Mouse (Mus musculus): Measurements from ENCODE around the gene Arap1.

DNA sequence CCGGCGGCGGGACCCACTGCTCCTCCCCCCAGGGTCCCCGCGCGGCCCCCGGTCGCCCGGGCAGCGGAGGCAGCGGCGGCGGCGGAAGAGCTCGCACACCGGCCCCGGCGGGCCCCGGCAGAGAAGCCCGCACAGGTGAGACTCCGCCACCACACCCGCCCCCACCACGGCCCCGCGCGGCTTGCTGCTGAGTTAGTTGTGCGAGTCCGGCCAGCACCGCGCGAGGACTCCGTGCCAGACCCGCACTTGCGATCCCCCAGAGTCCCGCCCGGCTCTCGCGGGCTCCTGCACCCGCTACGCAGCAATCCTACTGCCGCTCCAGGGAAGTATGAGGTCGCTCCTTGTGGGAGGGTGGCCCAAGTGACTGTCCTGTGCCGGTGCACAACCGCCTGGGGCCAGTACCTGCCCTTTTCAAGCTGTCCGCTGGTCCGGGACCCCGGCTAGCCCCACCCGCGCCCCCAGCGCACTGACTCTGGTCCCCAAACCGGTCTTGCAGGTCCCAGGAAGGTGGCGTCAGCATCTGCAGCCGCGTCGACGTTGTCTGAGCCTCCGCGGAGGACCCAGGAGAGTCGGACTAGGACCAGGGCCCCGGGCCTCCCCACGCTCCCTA lies 26.5 kb upstream of the Arap1 start:
- TF ChIP-seq POLR2A (IDR thresholded peaks at IDR 0.05; ENCODE audit: insufficient read length, low read depth), result no peak
- no peak for TF ChIP-seq MAX (IDR thresholded peaks at IDR 0.05; ENCODE audit: low read depth)
- TF ChIP-seq MYOG (IDR thresholded peaks at IDR 0.05; ENCODE audit: control insufficient read depth in 1 of 3, insufficient read depth in 1 of 3, insufficient read length in 2 of 3, low read depth in 2 of 3), result no peak
- no peak for TF ChIP-seq TCF12 (IDR thresholded peaks at IDR 0.05; ENCODE audit: insufficient read depth, poor library complexity, severe bottlenecking)
- no peak for TF ChIP-seq MYOD1 (IDR thresholded peaks at IDR 0.05; ENCODE audit: control insufficient read depth in 1 of 3, insufficient read length in 2 of 3, low read depth in 2 of 3)
- no peak for TF ChIP-seq USF1 (IDR thresholded peaks at IDR 0.05; ENCODE audit: low read depth)
- no peak for TF ChIP-seq SRF (IDR thresholded peaks at IDR 0.05; ENCODE audit: control insufficient read depth, insufficient read length, low read depth)
- no peak for TF ChIP-seq CEBPB (IDR thresholded peaks at IDR 0.05; ENCODE audit: insufficient read depth, poor library complexity, severe bottlenecking)
- TF ChIP-seq POLR2AphosphoS2 (IDR thresholded peaks at IDR 0.05; ENCODE audit: insufficient read length, low read depth), result no peak
- no peak for TF ChIP-seq E2F4 (IDR thresholded peaks at IDR 0.05; ENCODE audit: insufficient read depth)
- TF ChIP-seq REST (IDR thresholded peaks at IDR 0.05; ENCODE audit: insufficient read depth, insufficient read length), result no peak
